Mouse (Mus musculus): Measurements from ENCODE around the gene Usp37.
"Not testable (repeated sequence)": the region's sequence is repeated elsewhere in the genome, so short reads cannot be mapped to it uniquely, and the experiment has no call there.

Usp37 gene

GRCm38 (mm10) chr1:74397919-74398451 is 146.1 kb downstream of the Usp37 start:
- peak; percentile 55 to 70 for DNase-seq (ENCODE audit: low spot score in 2 of 2)

GRCm38 (mm10) chr1:74397268-74397918 is 146.7 kb downstream of the Usp37 start:
- peak; percentile 80 to 94 for DNase-seq (ENCODE audit: low spot score in 2 of 2)

GRCm38 (mm10) chr1:74396456-74397222 is 147.4 kb downstream of the Usp37 start:
- not testable (repeated sequence) for DNase-seq (ENCODE audit: low spot score in 2 of 2)

GRCm38 (mm10) chr1:74395290-74395689 is 148.8 kb downstream of the Usp37 start:
- no peak for DNase-seq (ENCODE audit: low spot score in 2 of 2)

GRCm38 (mm10) chr1:74394858-74395257 is 149.2 kb downstream of the Usp37 start:
- no peak for DNase-seq (ENCODE audit: low spot score in 2 of 2)

- DNase-seq (ENCODE audit: low spot score in 2 of 2): no peak
Observed at GRCm38 (mm10) chr1:74394311-74394710, 149.8 kb downstream of the Usp37 start.

GRCm38 (mm10) chr1:74393697-74394096 is 150.4 kb downstream of the Usp37 start:
- DNase-seq (ENCODE audit: low spot score in 2 of 2): no peak

- no peak for DNase-seq (ENCODE audit: low spot score in 2 of 2)
Observed at GRCm38 (mm10) chr1:74393010-74393409, 151.1 kb downstream of the Usp37 start.

GRCm38 (mm10) chr1:74392446-74392994 is 151.6 kb downstream of the Usp37 start:
- no peak for DNase-seq (ENCODE audit: low spot score in 2 of 2)

GRCm38 (mm10) chr1:74391844-74392441 is 152.1 kb downstream of the Usp37 start:
- no peak for DNase-seq (ENCODE audit: low spot score in 2 of 2)

GRCm38 (mm10) chr1:74390924-74391748 is 152.9 kb downstream of the Usp37 start, which contains the start of gene Ctdsp1:
Gene Ctdsp1, plus strand, starts transcription at chr1:74391509.
- peak; percentile 84 to 96 for DNase-seq (ENCODE audit: low spot score in 2 of 2)

GRCm38 (mm10) chr1:74390287-74390906 is 153.7 kb downstream of the Usp37 start:
- no peak for DNase-seq (ENCODE audit: low spot score in 2 of 2)

- no peak for DNase-seq (ENCODE audit: low spot score in 2 of 2)
Observed at GRCm38 (mm10) chr1:74389831-74390286, 154.2 kb downstream of the Usp37 start.

- no peak for DNase-seq (ENCODE audit: low spot score in 2 of 2)
Observed at GRCm38 (mm10) chr1:74388398-74388920, 155.6 kb downstream of the Usp37 start.

GRCm38 (mm10) chr1:74387386-74387988 is 156.6 kb downstream of the Usp37 start:
- no peak for DNase-seq (ENCODE audit: low spot score in 2 of 2)

GRCm38 (mm10) chr1:74386714-74387385 is 157.2 kb downstream of the Usp37 start:
- DNase-seq (ENCODE audit: low spot score in 2 of 2): peak; percentile 87 to 95

- DNase-seq (ENCODE audit: low spot score in 2 of 2): no peak
Observed at GRCm38 (mm10) chr1:74386363-74386713, 157.7 kb downstream of the Usp37 start.

- DNase-seq (ENCODE audit: low spot score in 2 of 2): no peak
Observed at GRCm38 (mm10) chr1:74385531-74385930, 158.6 kb downstream of the Usp37 start.
